Mouse (Mus musculus): ENCODE results near the gene Mpped2. TPM values are rescaled to one million over a fixed set of nuclear protein-coding genes. Genes with fewer than 3 reads are reported as not detected.

The Mpped2 gene
- total and polyA plus RNA-seq, 2 experiments from 2014 or later: 42.6 to 79.4 TPM

GRCm38 (mm10) chr2:106788055-106788454 lies 95.0 kb downstream of the Mpped2 start:
- no peaks in the 10 kb centered on the region for H3K27me3 ChIP-seq (ENCODE audit: insufficient read depth, low read length)
- no peak overlapping the region for H3K27ac ChIP-seq (ENCODE audit: low read depth, low read length)
- no peak overlapping the region for H3K4me3 ChIP-seq (ENCODE audit: low read depth, low read length)
- H3K4me2 ChIP-seq (ENCODE audit: low read depth, low read length, poor library complexity, severe bottlenecking): no peak overlapping the region
- H3K9ac ChIP-seq (replicated peaks; ENCODE audit: low read length, poor library complexity, severe bottlenecking): no peak overlapping the region
- WGBS: 40% methylated on average over 8 of the region's 8 CpGs
- H3K9me3 ChIP-seq (ENCODE audit: low read length): no peaks in the 10 kb centered on the region
- no peak for DNase-seq (ENCODE audit: low spot score)
- TF ChIP-seq CTCF (IDR thresholded peaks at IDR 0.05): no peak
- no peaks in the 10 kb centered on the region for H3K36me3 ChIP-seq (ENCODE audit: insufficient read depth, low read length)
- ATAC-seq (ENCODE audit: low FRiP score): no peak
- H3K4me1 ChIP-seq (ENCODE audit: insufficient read depth, low read length): no peaks in the 10 kb centered on the region

- DNase-seq (ENCODE audit: low spot score): no peak
- no peak overlapping the region for H3K4me3 ChIP-seq (ENCODE audit: low read depth, low read length)
- no peak for ATAC-seq (ENCODE audit: low FRiP score)
- 63% methylated on average over 4 of the region's 4 CpGs for WGBS
- H3K27ac ChIP-seq (ENCODE audit: low read depth, low read length): no peak overlapping the region
- H3K36me3 ChIP-seq (ENCODE audit: insufficient read depth, low read length): no peaks in the 10 kb centered on the region
- no peak for TF ChIP-seq CTCF (IDR thresholded peaks at IDR 0.05)
- H3K4me1 ChIP-seq (ENCODE audit: insufficient read depth, low read length): no peaks in the 10 kb centered on the region
- H3K9ac ChIP-seq (replicated peaks; ENCODE audit: low read length, poor library complexity, severe bottlenecking): no peak overlapping the region
- H3K9me3 ChIP-seq (ENCODE audit: low read length): no peaks in the 10 kb centered on the region
- H3K27me3 ChIP-seq (ENCODE audit: insufficient read depth, low read length): no peaks in the 10 kb centered on the region
- no peak overlapping the region for H3K4me2 ChIP-seq (ENCODE audit: low read depth, low read length, poor library complexity, severe bottlenecking)
Observed at GRCm38 (mm10) chr2:106788573-106788972, 95.5 kb downstream of the Mpped2 start.

GRCm38 (mm10) chr2:106789694-106790328 lies 96.7 kb downstream of the Mpped2 start:
- TF ChIP-seq CTCF (IDR thresholded peaks at IDR 0.05): no peak
- Histone ChIP-seq H3K9ac (replicated peaks; ENCODE audit: low read length, poor library complexity, severe bottlenecking) (no peak overlapping the region), H3K9me3 (ENCODE audit: low read length) (no peaks in the 10 kb centered on the region), H3K27me3 (ENCODE audit: insufficient read depth, low read length) (no peaks in the 10 kb centered on the region), H3K4me3 (ENCODE audit: low read depth, low read length) (no peak overlapping the region), H3K27ac (ENCODE audit: low read depth, low read length) (no peak overlapping the region), H3K4me2 (ENCODE audit: low read depth, low read length, poor library complexity, severe bottlenecking) (no peak overlapping the region), H3K4me1 (ENCODE audit: insufficient read depth, low read length) (no peaks in the 10 kb centered on the region), H3K36me3 (ENCODE audit: insufficient read depth, low read length) (no peaks in the 10 kb centered on the region)
- WGBS: 69% methylated on average over 5 of the region's 5 CpGs
- no peak for DNase-seq (ENCODE audit: low spot score)
- ATAC-seq (ENCODE audit: low FRiP score): no peak

GRCm38 (mm10) chr2:106790329-106790701 lies 97.2 kb downstream of the Mpped2 start:
- no peak for DNase-seq (ENCODE audit: low spot score)
- H3K4me3 ChIP-seq (ENCODE audit: low read depth, low read length): no peak overlapping the region
- H3K9ac ChIP-seq (replicated peaks; ENCODE audit: low read length, poor library complexity, severe bottlenecking): no peak overlapping the region
- WGBS: 58% methylated on average over 3 of the region's 3 CpGs
- H3K27ac ChIP-seq (ENCODE audit: low read depth, low read length): no peak overlapping the region
- no peaks in the 10 kb centered on the region for H3K27me3 ChIP-seq (ENCODE audit: insufficient read depth, low read length)
- no peak for ATAC-seq (ENCODE audit: low FRiP score)
- H3K36me3 ChIP-seq (ENCODE audit: insufficient read depth, low read length): no peaks in the 10 kb centered on the region
- no peak for TF ChIP-seq CTCF (IDR thresholded peaks at IDR 0.05)
- H3K4me2 ChIP-seq (ENCODE audit: low read depth, low read length, poor library complexity, severe bottlenecking): no peak overlapping the region
- H3K9me3 ChIP-seq (ENCODE audit: low read length): no peaks in the 10 kb centered on the region
- H3K4me1 ChIP-seq (ENCODE audit: insufficient read depth, low read length): no peaks in the 10 kb centered on the region

GRCm38 (mm10) chr2:106796246-106796645 lies 103.2 kb downstream of the Mpped2 start:
- Histone ChIP-seq H3K27me3 (ENCODE audit: insufficient read depth, low read length) (no peaks in the 10 kb centered on the region), H3K36me3 (ENCODE audit: insufficient read depth, low read length) (no peaks in the 10 kb centered on the region), H3K27ac (ENCODE audit: low read depth, low read length) (0 out of 2 replicates have a peak overlapping the region, but pooled peaks have one; percentile 12), H3K9me3 (ENCODE audit: low read length) (no peaks in the 10 kb centered on the region), H3K4me2 (ENCODE audit: low read depth, low read length, poor library complexity, severe bottlenecking) (peak overlapping the region; percentile 32), H3K9ac (replicated peaks; ENCODE audit: low read length, poor library complexity, severe bottlenecking) (peak overlapping the region; percentile 42), H3K4me3 (ENCODE audit: low read depth, low read length) (no peak overlapping the region), H3K4me1 (ENCODE audit: insufficient read depth, low read length) (peaks cover 6% of the 10 kb centered on the region; the same call in 1 of the 2 replicates)
- TF ChIP-seq CTCF (IDR thresholded peaks at IDR 0.05): no peak
- 19% methylated on average over 7 of the region's 7 CpGs for WGBS
- DNase-seq (ENCODE audit: low spot score) (peak; percentile 14), ATAC-seq (ENCODE audit: low FRiP score) (peak; percentile 38; the same call in 1 of the 2 replicates)

- H3K9ac ChIP-seq (replicated peaks; ENCODE audit: low read length, poor library complexity, severe bottlenecking): no peak overlapping the region
- DNase-seq (ENCODE audit: low spot score): no peak
- no peak for TF ChIP-seq CTCF (IDR thresholded peaks at IDR 0.05)
- ATAC-seq (ENCODE audit: low FRiP score): no peak
- H3K4me1 ChIP-seq (ENCODE audit: insufficient read depth, low read length): peaks cover 6% of the 10 kb centered on the region; the same call in 1 of the 2 replicates
- H3K36me3 ChIP-seq (ENCODE audit: insufficient read depth, low read length): no peaks in the 10 kb centered on the region
- no peak overlapping the region for H3K4me3 ChIP-seq (ENCODE audit: low read depth, low read length)
- H3K27ac ChIP-seq (ENCODE audit: low read depth, low read length): no peak overlapping the region
- 10% methylated on average over 3 of the region's 3 CpGs for WGBS
- H3K9me3 ChIP-seq (ENCODE audit: low read length): no peaks in the 10 kb centered on the region
- H3K4me2 ChIP-seq (ENCODE audit: low read depth, low read length, poor library complexity, severe bottlenecking): peak overlapping the region; percentile 9; the same call in 1 of the 2 replicates
- H3K27me3 ChIP-seq (ENCODE audit: insufficient read depth, low read length): no peaks in the 10 kb centered on the region
Observed at GRCm38 (mm10) chr2:106797855-106798254, 104.8 kb downstream of the Mpped2 start.

All from midbrain, postnatal 0 days (tissue).